Mouse (Mus musculus) limb, embryonic 14.5 days (tissue): ENCODE results near the gene 2510009E07Rik. TPM values are rescaled to one million over a fixed set of nuclear protein-coding genes. Genes with fewer than 3 reads are reported as not detected.

Experiments
- ATAC-seq: fragments of 200-750 bp; cut with Nextera tagmentation; 2 replicates; pipeline ENCODE4 v1.8.0; 2017; ENCODE audit warnings: low read depth, moderate number of reproducible peaks, moderate TSS enrichment; ENCODE audit not compliant: low FRiP score
- DNase-seq: peaks from one replicate; pipeline ENCODE4 v3.0.0-alpha.2; 2015; ENCODE audit warnings: low spot score
- H3K27ac ChIP-seq: fragments of 300-500 bp; sonication (generic); replicated peaks from 2 replicates; pipeline ENCODE4 v1.5.1; 2014; ENCODE audit warnings: low read depth, mild to moderate bottlenecking, low read length, moderate library complexity, mixed read lengths
- H3K27me3 ChIP-seq: fragments of 300-500 bp; sonication (generic); 2 replicates; pipeline ENCODE4 v1.6.1; 2014; ENCODE audit warnings: low read length, mixed read lengths; ENCODE audit not compliant: control insufficient read depth, insufficient read depth
- H3K36me3 ChIP-seq: fragments of 300-500 bp; sonication (generic); 2 replicates; pipeline ENCODE4 v1.6.1; 2014; ENCODE audit warnings: mild to moderate bottlenecking, low read length, moderate library complexity, mixed read lengths; ENCODE audit not compliant: control insufficient read depth, insufficient read depth
- H3K4me1 ChIP-seq: fragments of 300-500 bp; sonication (generic); 2 replicates; pipeline ENCODE4 v1.6.1; 2014; ENCODE audit warnings: antibody characterized with exemption, low read length, mixed read lengths; ENCODE audit not compliant: control insufficient read depth, insufficient read depth
- H3K4me2 ChIP-seq: fragments of 300-500 bp; sonication (generic); replicated peaks from 2 replicates; pipeline ENCODE4 v1.6.1; 2014; ENCODE audit warnings: low read depth, mild to moderate bottlenecking, low read length, moderate library complexity; ENCODE audit not compliant: severe bottlenecking
- H3K4me3 ChIP-seq: fragments of 300-500 bp; sonication (generic); replicated peaks from 2 replicates; pipeline ENCODE4 v1.5.1; 2014; ENCODE audit warnings: low read length
- H3K9ac ChIP-seq: fragments of 300-500 bp; sonication (generic); 2 replicates; pipeline ENCODE4 v1.6.1; 2014; ENCODE audit warnings: mild to moderate bottlenecking, low read depth, low read length, moderate library complexity; ENCODE audit not compliant: severe bottlenecking
- H3K9me3 ChIP-seq: fragments of 300-500 bp; sonication (generic); 2 replicates; pipeline ENCODE4 v1.6.1; 2016; ENCODE audit warnings: low read length; ENCODE audit not compliant: control insufficient read depth
- POLR2A ChIP-seq: fragments of 200-500 bp; IDR thresholded peaks from 2 replicates; pipeline ENCODE4 v1.8.0; 2012; ENCODE audit warnings: inconsistent platforms, mild to moderate bottlenecking, moderate library complexity, borderline replicate concordance; ENCODE audit not compliant: insufficient read depth, insufficient read length; ENCODE audit errors: extremely low read depth
- WGBS: fragments of 180-500 bp; shearing (Covaris S2); extraction: QIAGEN DNeasy Blood & Tissue Kit; methylation state at CpG from one replicate; pipeline ENCODE4 v1.1.7; 2014; 5-methylcytosine and 5-hydroxymethylcytosine counted together
- polyA plus RNA-seq, 2 experiments: library from polyadenylated mRNA; depleted of rRNA in 1 of 2; stranded (reverse) in 1 of 2; unstranded in 1 of 2; fragments of >200 nt; fragmentation: Nextera tagmentation in 1 of 2; extraction: Ambion mirVana in 1 of 2; gene quantifications; 2 replicates each; pipeline versions ENCODE4 v1.2.1 to v1.2.3; 2012 to 2014

Gene 2510009E07Rik
- polyA plus RNA-seq, 2 experiments: 23.6 to 26.3 TPM

DNA sequence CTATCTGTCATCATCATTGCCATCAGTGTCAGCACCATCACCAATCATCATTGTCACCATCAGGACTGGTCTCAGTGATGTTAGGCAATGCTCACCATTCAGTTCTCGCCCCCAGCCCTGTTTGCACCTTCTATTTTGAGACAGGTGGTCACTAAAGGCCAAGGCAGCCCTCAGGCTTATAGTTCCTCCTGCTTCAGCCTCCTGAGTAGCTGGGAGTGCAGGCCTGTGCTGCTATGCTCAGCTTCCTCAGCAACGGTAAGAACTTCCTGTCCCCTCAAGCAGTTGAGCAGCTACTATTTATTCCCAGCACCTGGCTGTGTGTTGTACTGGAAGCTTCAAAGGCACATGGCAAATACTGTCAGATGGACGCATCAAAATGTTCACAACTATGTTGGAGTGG is 3.7 kb upstream of the 2510009E07Rik start:
- Histone ChIP-seq H3K9me3 (no peaks in the 10 kb centered on the region), H3K4me2 (no peak overlapping the region), H3K27me3 (no peaks in the 10 kb centered on the region), H3K4me3 (no peak overlapping the region), H3K4me1 (peaks cover 7% of the 10 kb centered on the region), H3K9ac (no peak overlapping the region), H3K27ac (no peak overlapping the region), H3K36me3 (no peaks in the 10 kb centered on the region)
- ATAC-seq (no peak), DNase-seq (no peak)
- TF ChIP-seq POLR2A: no peak
- WGBS: 72% methylated on average over 3 of the region's 3 CpGs

DNA sequence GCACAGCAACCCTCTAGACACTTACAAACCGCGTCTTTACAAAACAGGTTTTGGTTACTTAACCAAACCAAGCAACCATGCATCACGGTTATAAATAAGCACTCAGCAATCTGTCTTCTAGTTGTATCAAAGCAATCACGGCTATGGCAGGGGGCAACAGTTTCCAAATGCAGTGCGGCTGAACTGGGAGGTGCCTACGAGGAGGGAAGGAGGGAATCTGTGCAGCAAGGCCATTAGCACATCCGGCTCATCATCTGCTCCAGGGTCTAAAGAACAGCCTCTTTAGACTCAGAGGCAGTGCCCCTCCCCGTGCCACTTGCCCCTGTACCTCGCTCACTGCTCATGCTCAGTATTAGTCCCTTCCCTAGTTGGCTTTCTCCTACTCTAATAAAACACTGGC is 2.5 kb upstream of the 2510009E07Rik start:
- no peak for TF ChIP-seq POLR2A
- Histone ChIP-seq H3K4me1 (peaks cover 18% of the 10 kb centered on the region), H3K27ac (no peak overlapping the region), H3K36me3 (no peaks in the 10 kb centered on the region), H3K27me3 (no peaks in the 10 kb centered on the region), H3K9me3 (no peaks in the 10 kb centered on the region), H3K9ac (no peak overlapping the region), H3K4me3 (no peak overlapping the region), H3K4me2 (no peak overlapping the region)
- 68% methylated on average over 9 of the region's 9 CpGs for WGBS
- DNase-seq: no peak
- ATAC-seq: no peak

DNA sequence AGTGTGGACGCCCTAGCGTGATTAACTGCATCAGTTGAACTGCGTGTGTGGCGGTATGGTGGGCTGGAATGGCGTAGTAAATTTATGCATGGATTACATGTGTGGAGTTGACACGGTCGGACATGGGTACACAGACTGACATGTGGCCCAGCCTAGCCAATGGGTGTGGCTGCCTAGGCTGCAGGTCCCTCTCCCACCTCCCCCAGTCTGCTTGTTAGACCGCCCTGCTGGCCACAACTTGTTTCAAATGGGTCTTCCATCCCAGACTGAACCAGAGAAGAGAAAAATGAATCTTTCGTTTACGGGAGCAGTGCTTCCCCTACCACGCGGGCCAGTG is 745 bp upstream of the 2510009E07Rik start:
- WGBS: 0% methylated on average over 11 of the region's 12 CpGs
- no peak for TF ChIP-seq POLR2A
- H3K9me3 ChIP-seq: no peaks in the 10 kb centered on the region
- H3K27ac ChIP-seq: peak overlapping the region; percentile 87
- peak; percentile 44 for DNase-seq
- peak overlapping the region; percentile 95 for H3K9ac ChIP-seq
- H3K36me3 ChIP-seq: no peaks in the 10 kb centered on the region
- H3K27me3 ChIP-seq: no peaks in the 10 kb centered on the region
- H3K4me3 ChIP-seq: peak overlapping the region; percentile 90
- H3K4me2 ChIP-seq: peak overlapping the region; percentile 95
- peak; percentile 66 for ATAC-seq
- peaks cover 19% of the 10 kb centered on the region for H3K4me1 ChIP-seq

DNA sequence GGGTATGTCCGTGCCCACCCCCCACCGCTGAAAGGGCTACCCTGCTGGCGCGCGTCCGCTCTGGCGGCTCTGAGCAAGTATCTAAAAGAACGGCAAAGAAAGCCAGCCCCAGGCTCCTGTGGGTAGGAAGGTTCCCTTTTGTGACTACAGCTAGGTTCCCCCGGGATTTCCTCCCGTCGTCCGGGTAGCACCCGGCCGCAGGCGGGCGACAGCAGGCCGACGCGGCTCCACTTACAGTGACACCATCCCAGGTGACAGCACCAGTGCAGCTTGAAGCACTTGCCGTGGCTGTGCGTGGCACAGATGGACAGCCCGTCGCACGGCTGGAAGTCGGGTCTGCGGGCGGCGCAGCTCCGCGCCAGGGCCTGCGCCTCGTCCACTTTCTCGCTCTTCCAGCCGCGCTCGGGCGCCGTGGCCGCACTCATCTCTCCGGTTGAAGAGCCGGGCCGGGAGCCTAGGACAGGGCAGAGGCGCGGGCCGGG is 443 bp downstream of the 2510009E07Rik start:
- Histone ChIP-seq H3K9me3 (no peaks in the 10 kb centered on the region), H3K27ac (peak overlapping the region; percentile 87), H3K36me3 (0 out of 2 replicates have a peak, but pooled peaks cover 7% of the 10 kb centered on the region), H3K27me3 (no peaks in the 10 kb centered on the region), H3K9ac (peak overlapping the region; percentile 95), H3K4me3 (peak overlapping the region; percentile 90), H3K4me1 (peaks cover 19% of the 10 kb centered on the region), H3K4me2 (peak overlapping the region; percentile 95)
- TF ChIP-seq POLR2A: no peak; the same call in 1 of the 2 replicates
- ATAC-seq: peak; percentile 62
- peak; percentile 43 for DNase-seq
- whole genome bisulfite sequencing: 2% methylated on average over 33 of the region's 45 CpGs

DNA sequence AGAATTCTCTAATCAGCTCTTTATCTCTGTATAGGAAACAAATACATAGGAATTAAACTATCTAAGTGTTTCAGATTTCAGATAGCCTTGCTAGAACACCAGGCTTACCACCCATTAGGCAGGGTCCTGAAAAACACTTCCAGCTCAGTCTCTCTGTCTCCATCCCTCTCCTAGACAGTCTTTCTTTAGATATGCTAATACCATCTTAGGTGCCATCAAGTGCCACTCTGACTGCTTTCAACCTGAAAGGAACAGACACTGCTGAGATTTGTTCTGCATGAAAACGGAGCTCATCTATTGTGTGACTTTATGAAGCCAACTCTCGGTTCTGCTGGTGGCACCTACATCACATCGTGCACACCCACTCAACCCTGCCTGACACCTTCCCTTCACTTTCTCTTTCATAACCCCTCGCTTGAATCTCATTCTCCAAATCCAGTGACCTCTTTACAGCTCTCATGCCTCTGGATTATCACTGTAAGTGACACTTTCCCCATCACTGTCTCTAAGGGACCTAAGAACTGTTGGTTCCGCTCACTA is 4.2 kb downstream of the 2510009E07Rik start:
- 51% methylated on average over 5 of the region's 5 CpGs for WGBS
- Histone ChIP-seq H3K27ac (no peak overlapping the region), H3K27me3 (no peaks in the 10 kb centered on the region), H3K4me3 (no peak overlapping the region), H3K4me1 (peaks cover 16% of the 10 kb centered on the region), H3K9me3 (no peaks in the 10 kb centered on the region), H3K4me2 (no peak overlapping the region), H3K36me3 (peaks cover 9% of the 10 kb centered on the region; the same call in 1 of the 2 replicates), H3K9ac (no peak overlapping the region)
- DNase-seq (no peak), ATAC-seq (no peak)
- TF ChIP-seq POLR2A: no peak
